Mouse (Mus musculus) fibroblast of lung, adult 2 months (primary cell): ENCODE measurements at regions not wholly inside any gene's neighbourhood (a gene's known extent, or its start where the extent isn't known, plus 50 kb on each side); places are given as distances from the start of the nearest gene placed in this dataset.

Experiments used
- DNase-seq: peaks from one replicate; pipeline ENCODE4 v3.0.0-alpha.2; 2011; ENCODE audit warnings: low read depth

DNA sequence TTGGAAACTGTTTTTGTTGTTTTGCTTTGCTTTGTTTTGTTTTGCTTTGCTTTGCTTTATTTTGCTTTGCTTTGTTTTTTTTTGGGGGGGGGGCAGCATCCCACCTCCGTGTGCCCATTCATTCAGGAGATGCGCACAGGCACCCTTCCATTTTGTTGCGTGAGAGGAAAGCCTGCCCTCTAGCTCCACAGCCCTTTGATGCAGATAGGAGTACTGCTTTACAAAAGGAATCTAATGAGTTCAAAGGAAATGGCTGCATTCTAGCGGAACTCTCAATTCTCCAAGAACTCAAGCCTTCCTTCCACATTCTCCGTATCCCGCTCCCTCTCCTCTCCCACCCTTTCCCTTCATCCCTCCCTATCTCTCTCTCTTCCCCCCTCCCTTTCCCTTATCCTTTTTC, 89.8 kb upstream of the Cadm1 start:
- no peak for DNase-seq

DNA sequence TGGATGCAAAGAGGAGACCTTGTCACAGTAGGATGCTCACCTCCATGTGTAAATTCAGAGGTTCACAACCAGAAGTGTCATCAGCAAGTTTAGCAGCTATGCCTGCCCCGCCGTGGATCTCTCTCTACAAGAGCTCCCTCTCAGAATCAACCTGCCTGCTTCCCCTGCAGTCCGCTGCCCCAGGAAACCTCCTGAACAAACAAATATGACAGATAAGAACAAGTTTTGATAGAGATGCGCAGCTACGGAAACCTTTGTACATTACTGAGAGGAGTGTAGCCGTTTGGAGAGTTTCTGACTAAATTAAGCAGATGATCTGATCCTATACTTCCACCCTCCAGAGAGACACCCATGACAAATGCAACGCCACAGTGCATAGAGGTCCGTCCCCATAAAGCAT, 88.8 kb upstream of the Cadm1 start:
- no peak for DNase-seq

DNA sequence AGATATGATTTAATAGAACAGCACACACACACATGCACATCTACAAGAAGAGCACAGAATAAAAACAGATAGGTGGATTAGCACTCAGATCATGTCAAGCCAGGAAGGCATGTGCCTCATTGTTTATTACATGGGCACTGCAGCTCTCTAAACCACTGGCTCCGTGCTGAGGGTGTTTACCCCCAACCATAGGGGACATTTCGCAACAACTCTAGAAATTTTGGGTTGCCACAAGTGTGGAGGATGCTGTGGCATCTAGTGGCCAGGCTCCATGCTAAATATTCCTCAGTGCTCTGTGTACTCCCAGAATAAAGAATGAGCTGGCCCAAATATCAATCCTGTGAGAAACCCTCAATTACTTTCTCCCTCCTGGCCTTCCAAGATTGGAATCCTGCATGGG, 85.8 kb upstream of the Cadm1 start:
- no peak for DNase-seq

DNA sequence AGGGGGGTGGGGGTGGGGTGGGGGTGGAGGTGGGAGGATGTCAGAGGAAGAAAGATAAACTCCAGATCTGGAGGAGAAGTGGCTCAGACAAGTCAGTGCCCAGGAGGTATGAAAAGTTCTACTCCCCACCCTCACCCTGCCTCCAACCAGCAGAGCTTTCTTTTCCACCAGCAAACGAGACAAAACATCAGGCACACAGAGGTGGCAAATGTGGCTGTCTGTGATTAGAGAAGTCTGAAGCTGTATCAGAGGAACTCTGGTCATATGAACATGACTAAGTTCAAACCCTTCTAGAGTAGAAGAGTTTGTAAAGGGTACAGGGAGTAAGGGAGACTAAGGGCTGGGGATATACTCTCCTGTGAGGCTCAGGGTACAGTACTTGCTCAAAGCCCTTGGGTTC, 85.2 kb upstream of the Cadm1 start:
- no peak for DNase-seq

DNA sequence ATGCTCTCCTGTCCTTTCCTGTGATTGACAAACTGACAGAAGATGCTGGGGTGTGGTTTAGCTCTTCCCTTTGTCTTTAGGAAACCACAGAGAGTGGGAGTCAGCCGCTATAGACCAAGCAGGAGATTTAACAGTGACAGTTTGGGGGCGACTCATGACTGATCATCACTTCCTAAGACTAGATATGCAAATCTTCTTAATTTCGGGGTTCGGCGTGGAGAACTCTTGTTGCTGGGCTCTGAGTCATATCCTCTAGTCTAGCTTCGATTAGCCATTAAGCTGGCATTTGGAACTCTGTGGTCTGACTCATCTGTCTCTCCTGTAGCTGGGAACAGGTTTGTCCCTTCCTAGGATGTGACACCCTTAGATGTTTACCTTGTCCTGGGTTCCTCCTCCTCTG, 84.6 kb upstream of the Cadm1 start:
- DNase-seq = no peak

DNA sequence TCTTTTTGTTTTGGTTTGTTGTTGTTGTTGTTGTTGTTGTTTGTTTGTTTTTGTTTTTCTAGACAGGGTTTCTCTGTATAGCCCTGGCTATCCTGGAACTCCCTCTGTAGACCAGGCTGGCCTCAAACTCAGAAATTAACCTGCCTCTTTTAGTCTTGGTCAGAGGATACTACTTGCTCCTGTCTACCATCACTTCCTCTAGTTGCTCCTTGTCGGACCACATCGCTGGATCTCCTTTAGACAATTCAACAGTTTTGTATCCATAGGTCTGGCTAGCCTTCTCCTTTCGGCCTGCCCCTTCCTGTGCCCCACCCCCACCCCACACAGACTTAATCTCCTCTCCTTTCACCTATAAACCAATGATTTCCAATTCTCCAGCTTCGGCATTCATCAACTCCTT, 77.2 kb upstream of the Cadm1 start:
- no peak for DNase-seq

DNA sequence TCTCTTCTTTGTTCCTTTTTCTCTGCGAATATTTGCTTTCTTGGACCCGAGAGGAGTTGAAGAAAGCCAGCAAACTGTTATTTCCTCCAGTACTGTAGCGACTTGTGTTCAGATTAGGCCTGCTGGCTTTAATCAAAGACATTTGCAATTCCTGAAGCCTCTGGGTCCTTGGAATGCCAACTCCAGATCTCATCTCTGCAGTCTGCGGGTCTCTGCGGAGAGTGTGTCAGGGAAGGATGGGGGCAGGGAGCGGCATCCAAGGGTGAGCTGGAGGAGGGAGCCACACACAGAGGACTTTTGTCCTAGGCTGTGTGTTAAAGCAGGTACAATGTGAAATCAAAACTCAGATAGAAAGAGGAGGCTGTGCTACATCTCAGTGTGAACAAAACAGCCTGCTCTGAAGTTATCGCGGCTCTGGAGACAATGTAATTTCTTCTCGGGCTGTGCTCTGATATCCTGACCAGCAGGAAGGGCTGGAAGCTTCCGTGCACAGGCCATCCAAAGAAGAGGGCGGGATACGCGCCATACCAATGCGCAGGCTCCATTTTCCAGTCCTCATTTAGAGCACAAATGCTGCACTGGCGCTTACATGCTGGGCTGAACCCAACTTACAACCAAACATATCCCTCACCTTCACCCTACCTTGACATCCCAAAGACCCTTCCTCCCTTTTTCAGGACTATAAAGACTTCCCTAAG, 71.1 kb upstream of the Cadm1 start:
- no peak for DNase-seq

DNA sequence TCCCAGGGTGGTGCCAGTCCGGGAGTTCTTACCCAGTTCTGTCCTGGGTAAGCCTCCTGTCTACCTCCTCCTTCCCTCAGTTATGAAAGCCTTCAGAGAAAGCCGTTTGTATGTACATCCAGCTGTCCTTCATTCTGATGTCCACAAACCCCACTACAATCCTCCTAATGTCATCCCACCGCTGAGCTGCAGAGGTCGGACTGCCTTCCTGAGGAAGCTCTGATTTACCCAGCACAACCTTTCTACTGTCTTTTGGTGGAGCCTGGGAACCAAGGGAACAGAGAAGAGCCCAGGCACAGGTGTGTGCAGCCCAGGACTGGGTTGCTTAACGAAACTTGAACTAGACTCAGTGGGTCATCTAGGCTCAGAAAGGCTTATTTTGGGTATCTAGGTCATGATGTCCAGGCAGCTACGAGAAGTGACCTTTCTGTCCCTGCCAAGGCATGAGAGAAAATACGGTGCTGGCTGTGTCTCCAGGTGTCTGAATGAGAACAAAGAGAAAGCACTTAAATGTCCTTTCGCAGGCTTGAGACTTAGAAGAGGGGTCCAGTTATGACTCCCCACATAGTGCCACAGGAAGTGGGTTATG, 70.4 kb upstream of the Cadm1 start:
- no peak for DNase-seq

DNA sequence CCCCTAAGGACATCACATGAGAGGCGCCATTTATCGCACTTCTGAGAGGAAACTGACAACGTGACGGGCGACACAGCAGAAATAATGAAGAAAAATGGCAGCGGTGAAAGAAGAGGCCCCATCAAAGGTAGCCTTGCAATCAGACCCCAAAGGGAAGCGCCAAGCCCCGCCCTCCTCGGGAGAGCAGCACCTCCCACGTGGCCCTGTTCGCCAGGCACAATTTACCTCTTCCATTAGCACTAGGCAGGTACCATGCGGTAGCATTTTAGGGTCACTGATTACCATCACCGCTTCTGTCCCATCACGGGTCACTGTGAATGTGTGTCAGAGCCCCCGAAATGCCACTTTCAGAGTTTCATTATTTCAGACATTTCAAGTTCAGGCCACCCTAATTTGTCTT, 69.7 kb upstream of the Cadm1 start:
- no peak for DNase-seq

DNA sequence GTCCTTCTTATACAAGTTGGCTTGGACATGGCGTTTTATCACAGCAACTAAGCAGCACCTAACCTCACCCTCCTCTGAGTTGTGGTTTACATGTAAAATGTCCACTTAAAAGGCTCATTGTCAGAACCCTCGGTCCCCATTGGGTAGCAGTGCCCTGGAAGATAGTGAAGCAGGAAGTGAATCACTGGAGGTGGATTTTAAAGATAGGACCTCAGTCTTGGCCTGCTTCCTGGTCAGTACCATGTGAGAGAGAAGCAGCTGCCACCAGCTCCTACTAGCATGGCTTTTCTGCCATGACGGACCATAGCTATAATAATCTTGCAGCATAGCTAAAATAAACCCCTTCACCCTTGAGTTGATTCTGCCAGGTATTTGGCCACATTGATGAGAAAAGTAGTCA, 68.1 kb upstream of the Cadm1 start:
- DNase-seq = no peak

DNA sequence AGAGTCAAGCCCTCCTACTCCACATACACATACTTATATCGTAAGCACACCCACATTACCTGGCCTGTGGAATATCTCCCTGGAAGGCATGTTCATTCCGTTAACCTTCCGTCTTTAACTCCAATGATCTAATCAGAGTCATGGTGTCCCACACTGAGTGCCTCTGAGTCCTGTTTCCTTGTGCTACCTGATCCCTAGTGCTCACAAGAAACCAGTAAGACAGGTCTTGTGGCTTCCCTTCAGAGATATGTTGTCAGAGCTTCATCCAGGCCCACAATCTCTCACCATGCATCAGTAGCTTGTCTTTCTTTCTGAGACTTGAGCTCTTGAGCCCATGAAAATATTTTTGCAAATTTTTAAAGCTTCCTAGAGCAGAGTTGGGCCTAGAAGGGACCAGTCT, 63.2 kb upstream of the Cadm1 start:
- DNase-seq = no peak

DNA sequence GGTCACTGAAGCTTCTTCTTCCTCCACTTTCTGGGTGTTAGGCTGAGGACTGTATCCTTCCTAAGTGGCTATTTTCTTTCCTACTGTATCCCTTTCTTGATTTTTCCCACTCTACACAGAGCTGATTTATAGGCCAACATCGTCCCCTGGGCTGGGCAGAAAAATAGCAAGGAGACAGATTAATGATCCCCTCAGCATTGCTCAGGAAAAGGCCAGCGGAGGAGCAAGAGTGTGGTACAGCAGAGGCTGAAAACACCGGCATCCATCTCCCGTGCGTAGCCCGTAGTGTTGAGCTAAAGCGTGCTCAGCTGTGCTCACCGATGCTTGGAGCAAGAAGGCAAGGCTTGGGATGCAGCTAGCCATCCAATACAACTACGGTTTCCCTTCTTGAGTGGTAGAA, 62.2 kb upstream of the Cadm1 start:
- no peak for DNase-seq

DNA sequence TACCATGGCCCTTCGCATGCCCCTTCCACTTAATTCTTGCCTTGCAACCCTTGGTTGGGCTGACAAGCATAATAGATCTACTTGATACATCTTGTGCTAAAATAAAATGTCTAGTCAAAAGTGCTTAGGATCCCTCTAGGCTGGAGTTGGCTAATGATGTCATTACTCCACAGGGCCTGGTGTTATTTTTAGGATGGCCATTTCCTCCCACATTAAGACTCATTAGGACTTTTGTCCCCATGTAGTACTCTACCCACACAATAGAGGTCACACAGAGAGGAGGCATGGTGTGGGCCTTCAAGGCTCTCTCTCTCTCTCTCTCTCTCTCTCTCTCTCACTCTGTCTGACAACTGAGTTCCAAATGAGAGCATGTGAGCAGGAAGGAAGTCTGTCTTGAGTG, 60.4 kb upstream of the Cadm1 start:
- DNase-seq = no peak

DNA sequence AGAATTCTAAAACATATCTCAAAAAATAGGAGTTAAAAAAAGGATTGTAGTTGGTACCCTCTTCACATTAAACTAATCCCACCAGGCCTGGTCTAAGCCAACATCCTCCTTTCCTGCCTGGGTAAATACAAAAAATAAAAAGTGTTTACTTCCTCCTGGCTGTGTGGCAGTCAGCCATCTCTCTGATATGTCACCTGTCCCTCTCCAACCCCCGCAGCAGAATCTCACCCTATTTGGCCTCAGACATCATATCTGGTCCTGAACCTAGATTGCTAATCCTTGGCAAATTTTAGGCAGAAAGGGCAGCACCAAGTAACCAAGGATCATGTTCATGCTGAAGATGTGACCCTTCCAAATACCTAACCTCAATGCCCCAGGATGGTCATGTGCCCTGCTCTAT, 59.2 kb upstream of the Cadm1 start:
- no peak for DNase-seq

DNA sequence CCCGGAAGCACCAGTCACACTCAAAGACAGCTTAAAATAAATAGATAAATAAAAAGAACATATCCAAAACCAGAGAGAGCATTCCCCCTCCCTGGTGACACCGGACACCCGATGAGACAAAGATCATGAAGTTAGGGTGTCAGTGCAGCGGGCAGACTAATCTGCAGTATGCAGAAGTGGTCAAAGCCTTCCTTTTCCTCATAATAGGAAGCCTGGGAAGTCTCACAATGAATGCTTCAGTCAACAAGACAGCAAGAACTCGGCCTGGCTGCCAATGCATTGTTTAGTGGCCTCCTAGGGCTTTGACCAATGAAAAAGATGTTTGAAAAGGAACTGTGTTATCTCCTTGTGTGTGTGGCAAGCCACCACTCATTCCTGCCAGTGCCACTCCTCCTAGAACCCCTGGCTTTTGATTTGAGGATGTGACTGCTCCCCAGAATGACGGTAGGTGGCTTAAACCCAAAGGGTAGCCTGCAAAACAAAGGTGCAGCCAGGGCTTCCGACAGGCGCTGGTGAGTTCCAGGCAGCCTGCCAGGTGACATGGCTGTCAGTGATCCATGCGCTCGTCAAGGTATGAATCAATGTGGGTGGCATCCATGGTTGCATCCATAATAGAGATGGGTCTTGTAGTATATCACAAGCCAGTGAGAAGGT, 58.1 kb upstream of the Cadm1 start:
- no peak for DNase-seq

DNA sequence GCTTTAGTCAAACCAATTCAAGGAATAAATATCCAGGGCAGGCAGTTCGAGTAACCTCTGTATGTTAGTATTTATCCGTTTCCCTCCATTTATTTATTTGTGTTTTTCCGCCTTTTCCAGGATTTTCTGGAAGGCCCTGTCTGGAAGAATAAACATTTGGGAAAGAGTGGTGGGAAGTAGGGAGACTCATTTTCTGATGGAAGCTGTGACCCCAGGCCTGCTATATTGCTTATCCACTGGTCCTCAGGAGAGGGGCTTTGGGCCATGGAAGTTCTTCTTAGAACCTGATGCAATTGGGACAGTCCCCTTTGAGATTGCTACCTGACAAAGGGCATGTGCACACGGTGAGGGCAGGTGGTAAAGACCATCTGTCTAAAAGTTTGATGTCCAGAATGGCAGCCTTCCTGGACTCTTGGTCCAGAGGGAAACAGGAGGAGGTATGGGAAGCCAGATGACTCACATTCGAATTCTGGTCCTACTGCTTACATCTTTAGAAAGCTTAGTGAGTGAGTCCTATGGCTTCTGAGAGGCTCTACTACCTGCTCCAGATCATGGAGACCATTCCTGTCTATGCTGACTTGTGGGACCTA, 56.1 kb upstream of the Cadm1 start:
- no peak for DNase-seq

DNA sequence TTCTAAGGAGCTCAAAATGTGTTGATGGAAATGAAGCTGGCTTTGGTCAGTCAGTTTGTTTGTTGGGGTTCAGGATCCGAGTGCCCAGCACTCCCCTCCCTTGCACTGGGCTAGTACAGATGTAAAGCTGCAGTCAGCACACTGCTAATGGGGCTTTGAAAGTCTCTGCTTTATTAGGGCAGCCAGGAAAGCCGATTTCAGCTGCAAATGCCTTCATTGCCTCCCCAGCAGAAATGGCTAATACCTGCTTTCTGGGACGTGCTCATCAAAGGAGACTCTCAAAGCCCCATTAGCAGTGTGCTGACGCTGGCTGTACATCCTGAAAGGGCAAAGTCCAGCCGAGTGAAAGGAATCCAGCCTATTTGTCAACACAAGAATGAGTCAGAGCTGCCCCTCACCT, 55.2 kb upstream of the Cadm1 start:
- DNase-seq = no peak

DNA sequence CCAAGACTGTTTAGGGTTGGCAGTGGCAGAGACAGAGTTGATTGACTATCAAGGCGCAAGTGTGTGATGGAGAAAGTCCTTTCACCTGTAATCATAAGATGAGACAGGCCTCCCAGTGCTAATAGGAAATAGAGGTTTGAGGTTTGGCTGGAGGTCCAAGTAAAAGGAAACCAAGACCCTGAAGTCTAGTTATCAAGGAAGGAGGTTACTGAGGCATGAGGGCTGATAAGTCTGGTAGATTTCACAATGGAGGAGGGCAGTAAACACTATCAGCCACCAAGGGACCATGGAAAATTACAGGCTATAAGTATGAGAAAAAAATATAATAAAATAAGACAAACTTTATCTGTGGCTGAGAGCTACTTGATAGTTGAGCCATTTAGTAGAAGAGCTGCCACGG, 52.1 kb upstream of the Cadm1 start:
- DNase-seq = no peak
